Mouse (Mus musculus) G1E (cell line): ENCODE results near the gene Gm15217.

Source experiments
- CTCF ChIP-seq: IDR thresholded peaks from 2 replicates; pipeline ENCODE4 v1.5.1; 2012; ENCODE audit warnings: low read depth, low read length, inconsistent platforms, mixed read lengths
- GATA1 ChIP-seq: IDR thresholded peaks from 2 replicates; pipeline ENCODE4 v1.6.1; 2012; ENCODE audit warnings: borderline replicate concordance, low read length, inconsistent platforms, mixed read lengths
- GATA2 ChIP-seq: IDR thresholded peaks from 2 replicates; pipeline ENCODE4 v1.6.1; 2012; ENCODE audit warnings: low read depth, low read length, inconsistent platforms, borderline replicate concordance
- POLR2AphosphoS5 ChIP-seq: IDR thresholded peaks from 2 replicates; pipeline ENCODE4 v1.6.1; 2012; ENCODE audit warnings: low read depth, low read length, inconsistent platforms; ENCODE audit not compliant: insufficient replicate concordance
- TAL1 ChIP-seq: conservative IDR thresholded peaks from 2 replicates; pipeline ENCODE4 v1.6.1; 2012; ENCODE audit warnings: low read depth, low read length, inconsistent platforms, mixed read lengths

DNA sequence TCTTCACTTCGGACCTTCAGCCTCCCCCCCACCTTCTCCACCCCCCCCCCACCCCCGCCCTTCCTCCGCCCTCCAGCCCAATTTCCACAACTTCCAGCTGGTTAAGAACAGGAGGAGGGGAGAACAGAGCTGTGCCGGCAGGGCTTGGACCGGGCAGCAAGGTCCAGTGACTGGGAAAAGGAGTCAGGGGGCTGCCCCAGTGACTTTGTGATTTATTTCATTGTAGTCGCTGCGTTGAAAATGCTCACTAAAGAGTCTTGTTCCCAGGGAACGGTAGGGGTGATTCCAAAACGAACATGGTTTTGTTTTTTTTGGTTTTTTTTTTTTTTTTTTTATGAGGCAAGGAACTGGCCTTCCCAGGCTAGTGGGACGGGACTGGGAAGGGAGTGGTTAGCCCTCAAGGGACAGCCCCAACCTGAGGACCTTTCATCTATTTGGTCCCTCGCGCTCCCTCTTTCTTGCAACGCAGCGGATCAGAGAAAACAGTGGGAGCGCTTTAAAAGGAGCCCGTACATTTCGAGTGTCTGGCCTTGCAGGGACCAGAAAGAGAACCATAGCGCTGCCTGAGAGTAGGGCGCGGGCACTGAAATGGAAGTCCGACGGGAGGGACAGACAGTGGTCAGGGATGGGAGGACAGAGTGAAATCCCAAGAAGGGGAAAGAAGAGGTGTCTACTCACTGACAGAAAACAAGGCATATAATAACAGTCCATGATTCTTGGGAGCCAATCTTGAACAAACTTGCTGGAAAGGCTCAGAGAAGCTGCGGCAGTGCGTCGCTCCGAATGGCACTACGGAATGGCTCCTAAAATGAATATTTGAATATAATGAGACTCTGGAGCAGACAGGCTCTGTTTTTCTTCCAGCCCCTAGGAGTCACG, 7.5 kb downstream of the Gm15217 start:
- no peak for TF ChIP-seq CTCF
- no peak for TF ChIP-seq TAL1
- TF ChIP-seq POLR2AphosphoS5: no peak
- no peak for TF ChIP-seq GATA1
- TF ChIP-seq GATA2: no peak
